26 mouse cellular contexts compared by ENCODE assay signal in genomic region chr1:39398284-39398683, GRCm38 (mm10).
"Had no signal": no experiment of that assay in that cellular context is flagged by ENCODE, and none has a peak within 500 bp of the region (broad histone marks: within the 10 kb centered on the region; RNA-seq: fewer than 3 reads in every experiment).

No protein-coding gene starts in this region.

- H3K9me3 ChIP-seq: heart, embryonic 15.5 days; hindbrain, embryonic 13.5 days; hindbrain, embryonic 15.5 days; kidney, embryonic 15.5 days; limb, embryonic 15.5 days had no signal

- H3K4me1 ChIP-seq: hindbrain, embryonic 15.5 days; kidney, embryonic 15.5 days; limb, embryonic 15.5 days had no signal

- H3K9ac ChIP-seq: forebrain, postnatal 0 days; heart, embryonic 13.5 days; heart, embryonic 15.5 days; hindbrain, embryonic 13.5 days; hindbrain, embryonic 15.5 days; kidney, embryonic 15.5 days; limb, embryonic 13.5 days; limb, embryonic 15.5 days had no signal

- H3K27me3 ChIP-seq: heart, embryonic 13.5 days; heart, embryonic 15.5 days; hindbrain, embryonic 13.5 days; hindbrain, embryonic 15.5 days; kidney, embryonic 15.5 days; limb, embryonic 13.5 days; limb, embryonic 15.5 days had no signal

- H3K4me3 ChIP-seq: heart, adult 2 months; heart, embryonic 13.5 days; heart, embryonic 15.5 days; hindbrain, embryonic 13.5 days; hindbrain, embryonic 15.5 days; kidney, embryonic 15.5 days; limb, embryonic 13.5 days; limb, embryonic 15.5 days had no signal

- H3K27ac ChIP-seq: heart, adult 2 months; heart, embryonic 13.5 days; heart, embryonic 15.5 days; hindbrain, embryonic 13.5 days; hindbrain, embryonic 15.5 days; hindbrain, postnatal 0 days; kidney, embryonic 15.5 days; kidney, postnatal 0 days; limb, embryonic 13.5 days; limb, embryonic 15.5 days had no signal

- DNase-seq: forebrain, postnatal 0 days; gastrocnemius, postnatal 14 days; gastrocnemius, postnatal 36 days; heart, adult 11 months; heart, adult 2 months; heart, postnatal 14 days; heart, postnatal 36 days; kidney, adult 11 months; kidney, adult 2 months; kidney, adult 9 months; kidney, postnatal 14 days; kidney, postnatal 36 days; layer of hippocampus, adult 9-11 months; layer of hippocampus, postnatal 36 days; left cerebral cortex, postnatal 4 days had no signal

- H3K4me2 ChIP-seq: heart, embryonic 11.5 days; heart, embryonic 13.5 days; heart, embryonic 15.5 days; hindbrain, embryonic 13.5 days; hindbrain, embryonic 15.5 days; kidney, embryonic 15.5 days; limb, embryonic 13.5 days; limb, embryonic 15.5 days had no signal

- ATAC-seq: forebrain, postnatal 0 days; hindbrain, postnatal 0 days; intestine, embryonic 16.5 days had no signal
